Mouse (Mus musculus): ENCODE results near the gene Erv3.

DNA sequence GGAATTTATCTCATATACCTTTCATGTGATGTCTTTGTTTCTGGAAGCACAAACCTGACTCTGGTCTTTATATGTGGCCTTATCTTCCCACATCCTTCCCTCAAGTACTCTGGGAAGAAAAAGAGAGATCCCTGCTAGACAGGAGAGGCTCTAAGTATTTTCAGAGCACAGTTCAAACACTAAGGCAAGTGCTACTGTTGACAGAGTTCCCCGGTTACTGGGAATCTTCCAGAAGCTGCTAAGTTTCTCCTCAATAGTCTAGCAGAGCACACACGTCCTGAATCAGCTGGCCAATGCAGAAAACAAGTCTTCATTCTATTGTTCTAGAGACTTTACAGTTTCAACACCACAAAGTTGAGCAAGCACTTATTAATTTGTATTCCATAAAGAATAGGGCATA lies 12.7 kb downstream of the Erv3 start:
- TF ChIP-seq GATA1 (IDR thresholded peaks at IDR 0.05; ENCODE audit: borderline replicate concordance, low read length) (no peak), FLI1 (IDR thresholded peaks at IDR 0.05; ENCODE audit: low read length) (no peak)
